Mouse (Mus musculus) lung, embryonic 16.5 days (tissue): ENCODE measurements around the gene Serpinb2. TPM values are rescaled to one million over a fixed set of nuclear protein-coding genes. Genes with fewer than 3 reads are reported as not detected.

Experiments used
- ATAC-seq: fragments of 200-750 bp; cut with Nextera tagmentation; 2 replicates; pipeline ENCODE4 v1.8.0; 2017; ENCODE audit warnings: low read depth, mild to moderate bottlenecking, moderate library complexity
- H3K27ac ChIP-seq: fragments of 300-500 bp; sonication (generic); 2 replicates; pipeline ENCODE4 v1.5.1; 2014; ENCODE audit warnings: mild to moderate bottlenecking, control low read depth, low read length
- H3K27me3 ChIP-seq: fragments of 300-500 bp; sonication (generic); 2 replicates; pipeline ENCODE4 v1.6.1; 2014; ENCODE audit warnings: low read depth, low read length, mixed read lengths; ENCODE audit not compliant: control insufficient read depth, insufficient read depth
- H3K36me3 ChIP-seq: fragments of 300-500 bp; sonication (generic); 2 replicates; pipeline ENCODE4 v1.6.1; 2014; ENCODE audit warnings: low read length; ENCODE audit not compliant: control insufficient read depth, insufficient read depth
- H3K4me1 ChIP-seq: fragments of 300-500 bp; sonication (generic); replicated peaks from 2 replicates; pipeline ENCODE4 v1.6.1; 2014; ENCODE audit warnings: low read length, mixed read lengths; ENCODE audit not compliant: control insufficient read depth, insufficient read depth
- H3K4me2 ChIP-seq: fragments of 300-500 bp; sonication (generic); 2 replicates; pipeline ENCODE4 v1.6.1; 2014; ENCODE audit warnings: low read depth, low read length, control low read depth
- H3K4me3 ChIP-seq: fragments of 300-500 bp; sonication (generic); 2 replicates; pipeline ENCODE4 v1.5.1; 2014; ENCODE audit warnings: mild to moderate bottlenecking, low read length, control low read depth
- H3K9ac ChIP-seq: fragments of 300-500 bp; sonication (generic); 2 replicates; pipeline ENCODE4 v1.6.1; 2014; ENCODE audit warnings: low read length, control low read depth
- H3K9me3 ChIP-seq: fragments of 300-500 bp; sonication (generic); 2 replicates; pipeline ENCODE4 v1.6.1; 2016; ENCODE audit warnings: low read length; ENCODE audit not compliant: control insufficient read depth
- WGBS: fragments of 180-500 bp; shearing (Covaris S2); extraction: QIAGEN DNeasy Blood & Tissue Kit; methylation state at CpG from one replicate; pipeline ENCODE4 v1.1.7; 2014; 5-methylcytosine and 5-hydroxymethylcytosine counted together
- polyA plus RNA-seq: library from polyadenylated mRNA; unstranded; fragments of >200 nt; fragmentation: Nextera tagmentation; extraction: Ambion mirVana; gene quantifications from 2 replicates; pipeline ENCODE4 v1.2.1, GENCODE M21; 2015

Gene Serpinb2
- polyA plus RNA-seq, 1 experiment from 2014 or later: 0.46 TPM

DNA sequence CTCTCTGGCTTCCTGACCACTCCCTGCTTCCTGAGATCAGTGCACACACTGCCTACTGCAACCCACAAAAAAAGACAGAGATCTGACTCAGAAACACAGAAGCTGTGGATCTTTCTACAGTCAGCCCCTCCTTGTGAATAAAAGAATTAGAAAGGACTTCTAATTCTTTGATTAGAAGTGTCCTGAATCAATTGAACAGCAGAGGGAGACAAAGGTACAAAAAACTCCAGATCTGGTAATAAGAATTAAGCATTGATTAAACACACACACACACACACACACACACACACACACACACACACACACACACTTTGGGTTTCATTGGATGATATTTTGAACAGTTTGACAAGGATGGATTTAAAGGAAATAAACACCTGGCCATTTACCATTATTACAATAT is 54.4 kb downstream of the Serpinb2 start:
- no peak overlapping the region for H3K4me2 ChIP-seq
- H3K9me3 ChIP-seq: no peaks in the 10 kb centered on the region
- H3K27me3 ChIP-seq: no peaks in the 10 kb centered on the region
- H3K9ac ChIP-seq: no peak overlapping the region
- no peaks in the 10 kb centered on the region for H3K36me3 ChIP-seq
- no peaks in the 10 kb centered on the region for H3K4me1 ChIP-seq
- H3K4me3 ChIP-seq: no peak overlapping the region
- H3K27ac ChIP-seq: no peak overlapping the region
- no peak for ATAC-seq

DNA sequence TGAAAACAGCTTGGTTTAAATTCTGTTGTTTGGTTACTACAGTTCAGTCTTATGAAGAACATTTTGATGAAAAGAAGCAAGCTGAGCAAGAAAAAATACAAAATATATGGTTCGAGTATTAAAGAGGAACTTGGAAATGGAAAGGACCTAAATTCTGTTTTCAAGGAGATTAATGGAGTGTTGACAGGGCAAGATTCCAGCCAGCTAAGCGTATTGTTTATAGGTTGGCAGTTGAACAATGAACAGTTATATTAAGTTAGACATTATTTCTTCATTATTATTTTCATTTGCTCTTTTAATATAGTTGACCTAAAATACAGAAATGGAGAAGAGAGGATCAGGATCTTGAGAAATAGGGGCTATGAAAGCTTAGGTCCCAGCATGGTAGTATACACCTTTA is 64.9 kb downstream of the Serpinb2 start:
- Histone ChIP-seq H3K27ac (peak overlapping the region; percentile 25; the same call in 1 of the 2 replicates), H3K27me3 (no peaks in the 10 kb centered on the region), H3K4me1 (no peaks in the 10 kb centered on the region), H3K9me3 (no peaks in the 10 kb centered on the region), H3K4me2 (no peak overlapping the region), H3K4me3 (no peak overlapping the region), H3K36me3 (no peaks in the 10 kb centered on the region), H3K9ac (no peak overlapping the region)
- 40% methylated on average over 2 of the region's 2 CpGs for WGBS
- peak; percentile 66 for ATAC-seq

DNA sequence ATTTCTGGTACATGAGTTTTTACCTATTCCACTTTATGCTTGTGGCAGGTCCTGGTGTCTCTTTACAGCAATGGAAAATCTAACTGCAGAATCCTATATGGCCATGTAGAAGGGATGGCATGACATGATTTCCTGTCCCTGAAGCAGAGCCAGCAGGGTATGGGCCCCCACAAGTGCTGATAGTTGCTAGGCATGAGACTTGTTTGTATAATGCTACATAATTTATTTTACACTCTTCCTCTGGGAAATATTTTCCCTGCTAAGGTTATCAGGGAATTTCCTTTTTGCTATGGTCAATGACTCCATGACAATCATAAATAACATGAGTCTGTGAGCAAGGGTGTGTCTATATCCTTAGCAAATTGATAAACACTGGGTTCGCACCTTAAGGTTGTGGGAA is 66.3 kb downstream of the Serpinb2 start:
- Histone ChIP-seq H3K36me3 (no peaks in the 10 kb centered on the region), H3K9me3 (no peaks in the 10 kb centered on the region), H3K4me1 (no peaks in the 10 kb centered on the region), H3K27me3 (no peaks in the 10 kb centered on the region), H3K4me3 (no peak overlapping the region), H3K27ac (no peak overlapping the region), H3K9ac (no peak overlapping the region), H3K4me2 (no peak overlapping the region)
- peak; percentile 51; the same call in 1 of the 2 replicates for ATAC-seq
- 40% methylated on average over 1 of the region's 1 CpGs for WGBS

DNA sequence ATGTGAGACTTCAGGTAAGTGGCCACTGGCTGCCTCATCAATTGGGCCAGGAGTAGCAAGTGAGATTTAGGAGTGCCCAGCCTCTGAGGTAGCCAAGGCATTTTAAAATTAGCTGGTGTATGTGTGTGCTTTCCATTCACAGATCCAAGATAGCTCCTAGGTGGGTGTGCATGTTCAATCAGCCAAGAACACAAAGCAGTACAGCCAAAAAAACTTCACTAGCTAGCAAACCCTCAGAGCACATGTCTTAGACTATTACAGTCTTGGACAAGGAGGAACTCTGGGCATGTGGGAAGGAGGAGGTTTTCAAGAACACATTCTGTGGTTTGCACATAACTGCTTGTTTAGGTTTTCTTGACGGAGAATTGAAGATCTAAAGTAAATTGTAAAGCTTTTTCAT is 70.0 kb downstream of the Serpinb2 start:
- Histone ChIP-seq H3K9ac (no peak overlapping the region), H3K36me3 (no peaks in the 10 kb centered on the region), H3K9me3 (no peaks in the 10 kb centered on the region), H3K4me3 (no peak overlapping the region), H3K4me1 (no peaks in the 10 kb centered on the region), H3K27ac (no peak overlapping the region), H3K27me3 (no peaks in the 10 kb centered on the region), H3K4me2 (no peak overlapping the region)
- no peak for ATAC-seq
- 39% methylated on average over 1 of the region's 1 CpGs for WGBS

DNA sequence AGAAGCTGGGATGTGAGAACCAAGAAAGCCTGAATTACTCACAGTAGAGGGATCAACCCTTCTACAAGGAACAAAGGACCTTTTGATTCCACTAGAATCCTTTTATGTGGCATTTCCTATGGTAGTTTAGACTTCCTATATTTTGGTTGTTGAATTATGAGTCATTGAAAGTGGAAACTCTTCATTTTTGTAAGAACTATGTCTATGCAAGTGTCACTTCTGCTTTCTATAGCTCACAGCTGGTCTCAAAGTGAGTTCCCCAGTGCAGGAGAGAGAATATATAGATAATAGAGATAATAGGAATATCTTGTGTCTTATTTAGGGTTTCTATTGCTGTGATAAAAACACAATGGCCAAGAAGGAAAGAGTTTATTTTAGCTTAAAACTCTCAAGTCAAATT is 71.7 kb downstream of the Serpinb2 start:
- Histone ChIP-seq H3K4me2 (no peak overlapping the region), H3K4me1 (no peaks in the 10 kb centered on the region), H3K36me3 (no peaks in the 10 kb centered on the region), H3K4me3 (no peak overlapping the region), H3K9me3 (no peaks in the 10 kb centered on the region), H3K27ac (no peak overlapping the region), H3K27me3 (no peaks in the 10 kb centered on the region), H3K9ac (no peak overlapping the region)
- no peak for ATAC-seq

DNA sequence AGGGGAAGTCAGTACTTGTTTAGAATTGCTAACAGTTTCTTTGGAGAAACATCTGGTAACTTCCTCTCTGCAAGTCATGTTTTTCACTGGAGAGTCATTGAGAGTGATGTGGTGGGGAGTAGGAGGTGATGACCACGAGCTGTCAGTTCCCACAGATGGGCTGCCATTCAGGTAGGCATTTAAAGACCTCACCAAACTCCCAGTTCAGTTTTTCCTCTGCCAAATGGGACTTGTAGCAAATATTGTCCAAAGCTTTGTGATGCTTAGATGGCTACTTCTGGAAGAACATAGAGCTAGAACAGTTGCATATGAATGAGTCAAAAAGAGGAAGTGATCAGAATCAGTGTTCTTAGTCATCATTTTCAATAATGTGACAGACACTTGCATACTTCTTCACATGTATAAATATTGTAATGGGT is 72.7 kb downstream of the Serpinb2 start:
- Histone ChIP-seq H3K4me1 (no peaks in the 10 kb centered on the region), H3K36me3 (no peaks in the 10 kb centered on the region), H3K9me3 (no peaks in the 10 kb centered on the region), H3K9ac (no peak overlapping the region), H3K4me2 (no peak overlapping the region), H3K27ac (no peak overlapping the region), H3K4me3 (no peak overlapping the region), H3K27me3 (no peaks in the 10 kb centered on the region)
- 20% methylated on average over 1 of the region's 1 CpGs for WGBS
- ATAC-seq: no peak

DNA sequence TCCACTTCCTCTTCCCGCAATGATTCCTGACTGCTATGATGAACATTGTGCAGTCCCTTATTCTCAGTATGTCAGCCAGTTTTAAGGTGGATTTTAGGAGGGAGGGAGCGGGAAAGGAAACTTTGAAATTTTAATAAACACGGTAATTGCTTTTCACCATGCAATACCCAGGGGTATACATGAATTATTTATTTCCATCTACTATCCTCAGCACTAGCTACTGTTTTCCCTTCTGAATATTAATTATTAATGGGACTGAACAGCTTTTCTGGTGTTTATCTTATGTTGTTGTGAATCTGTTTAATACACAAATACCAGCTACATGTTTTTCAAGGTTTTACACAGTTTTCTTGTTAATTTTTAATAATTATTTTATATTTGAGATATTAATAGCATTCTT is 73.7 kb downstream of the Serpinb2 start:
- Histone ChIP-seq H3K4me2 (no peak overlapping the region), H3K27me3 (no peaks in the 10 kb centered on the region), H3K27ac (no peak overlapping the region), H3K9ac (no peak overlapping the region), H3K4me3 (no peak overlapping the region), H3K36me3 (no peaks in the 10 kb centered on the region), H3K9me3 (no peaks in the 10 kb centered on the region), H3K4me1 (peaks cover 3% of the 10 kb centered on the region)
- no peak for ATAC-seq
- WGBS: 80% methylated on average over 3 of the region's 3 CpGs

Other genes starting within 250 kb of the Serpinb2 start
- not detected in 2 replicates for gene Serpinb3b, start 233.1 kb upstream of the Serpinb2 start, polyA plus RNA-seq
- gene Serpinb3c, start 233.1 kb upstream of the Serpinb2 start, polyA plus RNA-seq: not detected in 2 replicates
- gene Serpinb11, start 150.2 kb upstream of the Serpinb2 start, polyA plus RNA-seq: 0.06 and 0.39 TPM in 2 replicates
- gene Serpinb7, start 111.8 kb upstream of the Serpinb2 start, polyA plus RNA-seq: 0.21 TPM in 1 of 2 replicates, not detected in the other
- gene Serpinb8, start 78.6 kb downstream of the Serpinb2 start, polyA plus RNA-seq: 4.8 and 5.9 TPM in 2 replicates